Mouse (Mus musculus) adrenal gland, adult (tissue): ENCODE results near the gene Arhgap27.
"Not testable (repeated sequence)": the region's sequence is repeated elsewhere in the genome, so short reads cannot be mapped to it uniquely, and the experiment has no call there.

Experiments
- DNase-seq, 2 experiments: peaks; one replicate each; pipeline ENCODE4 v3.0.0; 2022 to 2023; ENCODE audit warnings: low spot score in 1 of 2; ENCODE audit not compliant: inconsistent age in 2 of 2

The Arhgap27 gene

DNA sequence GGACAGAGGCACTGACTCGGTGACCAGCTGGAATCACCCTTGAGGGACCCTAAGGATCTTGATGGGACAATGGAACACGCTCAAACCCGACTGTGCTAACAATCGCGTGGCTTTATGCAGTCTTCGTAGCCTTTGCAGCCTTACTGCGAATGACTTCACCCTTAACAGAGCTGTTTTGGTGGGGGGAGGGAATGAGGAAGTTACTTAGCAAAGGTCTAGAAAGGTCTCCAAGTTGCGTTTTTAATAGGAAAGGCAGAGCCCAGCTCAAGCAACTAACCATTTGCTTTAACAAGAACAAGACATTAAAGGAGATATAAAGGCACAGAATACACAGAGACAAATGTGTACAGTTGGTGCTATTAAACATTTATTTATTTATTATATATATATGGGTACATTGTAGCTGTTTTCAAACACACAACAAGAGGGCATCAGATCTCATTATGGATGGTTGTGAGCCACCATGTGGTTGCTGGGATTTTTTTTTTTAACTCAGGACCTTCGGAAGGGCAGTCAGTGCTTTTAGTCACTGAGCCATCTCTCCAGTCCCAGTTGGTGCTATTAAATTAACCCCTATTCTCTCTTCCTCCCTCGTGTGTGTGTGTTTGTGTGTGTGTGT lies 53.4 kb downstream of the Arhgap27 start:
- no peak for DNase-seq

DNA sequence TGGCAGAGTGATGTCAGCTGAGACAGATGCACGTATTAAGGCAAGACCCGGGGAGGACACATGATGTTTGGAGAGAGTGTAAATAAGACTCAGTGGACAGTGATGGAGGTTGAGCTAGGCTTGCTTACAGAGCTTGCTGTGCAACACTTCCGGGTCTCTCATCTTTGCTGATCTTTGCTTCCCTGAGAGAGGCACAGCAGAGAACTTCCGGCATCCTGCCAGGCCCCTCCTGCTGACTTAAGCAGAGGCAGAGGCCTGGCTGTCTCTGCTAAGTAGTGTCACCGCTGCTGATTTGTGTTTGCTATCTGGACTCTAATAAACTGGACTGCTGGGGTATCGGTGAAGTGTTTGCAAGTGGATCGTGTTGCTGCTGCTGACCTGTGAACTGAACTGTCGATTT lies 55.6 kb downstream of the Arhgap27 start:
- DNase-seq = peak; percentile 39 to 58

DNA sequence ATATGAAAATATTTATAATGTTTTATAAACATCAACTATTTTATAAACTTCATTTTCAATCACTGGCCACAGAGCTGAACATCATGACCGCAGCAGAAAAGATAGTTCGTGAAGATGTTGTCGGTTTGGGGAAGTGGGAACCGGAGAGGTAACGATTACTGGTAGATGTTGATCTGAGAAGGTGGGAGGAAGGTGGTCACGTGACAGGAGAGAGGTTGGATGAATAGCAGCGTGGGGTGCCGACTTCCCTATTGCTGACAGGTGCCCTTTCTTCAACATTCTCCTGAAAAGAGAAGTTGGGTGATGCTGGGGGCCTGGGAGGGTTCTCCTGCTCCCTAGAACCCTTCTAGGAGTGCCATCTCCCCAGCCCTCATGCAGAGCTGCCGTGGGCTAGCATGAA lies 59.0 kb downstream of the Arhgap27 start:
- DNase-seq = no peak

DNA sequence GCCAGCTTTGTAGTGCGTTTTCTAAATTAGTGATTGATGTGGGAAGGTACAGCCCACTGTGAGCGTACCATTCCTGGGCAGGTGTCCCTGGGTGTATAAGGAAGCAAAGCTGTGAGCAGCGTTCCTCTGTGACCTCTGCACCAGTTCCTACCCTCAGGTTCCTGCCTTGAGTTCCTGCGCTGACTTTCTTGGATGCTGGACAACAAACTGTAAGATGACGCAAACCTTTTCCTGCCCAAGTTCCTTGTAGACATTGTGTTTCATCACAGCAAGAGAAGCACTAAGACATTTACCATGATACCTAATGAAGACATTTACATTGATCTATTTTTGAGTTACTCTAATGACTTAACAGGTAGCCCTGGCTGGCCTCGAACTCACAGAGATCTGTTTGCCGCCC lies 68.7 kb downstream of the Arhgap27 start:
- DNase-seq = no peak

DNA sequence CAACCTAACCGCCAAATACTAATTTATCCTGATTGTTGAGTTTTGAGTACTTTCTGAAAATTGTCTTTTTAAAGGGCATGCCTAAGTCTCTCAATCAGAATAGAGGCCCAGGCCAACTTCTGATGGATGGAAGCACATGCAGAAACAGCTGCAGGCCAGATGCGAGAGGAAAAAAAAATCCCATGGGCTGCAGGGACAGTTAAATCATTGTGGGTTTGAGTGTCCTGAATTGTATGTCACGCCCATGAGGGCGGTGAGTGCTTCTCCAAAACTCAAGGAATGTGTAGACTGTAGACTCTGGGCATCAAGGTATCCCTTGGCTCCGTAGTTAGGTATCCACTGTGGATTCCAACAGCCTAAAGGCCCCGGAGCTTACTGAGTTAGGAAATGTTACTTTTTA lies 69.4 kb downstream of the Arhgap27 start:
- DNase-seq = no peak

DNA sequence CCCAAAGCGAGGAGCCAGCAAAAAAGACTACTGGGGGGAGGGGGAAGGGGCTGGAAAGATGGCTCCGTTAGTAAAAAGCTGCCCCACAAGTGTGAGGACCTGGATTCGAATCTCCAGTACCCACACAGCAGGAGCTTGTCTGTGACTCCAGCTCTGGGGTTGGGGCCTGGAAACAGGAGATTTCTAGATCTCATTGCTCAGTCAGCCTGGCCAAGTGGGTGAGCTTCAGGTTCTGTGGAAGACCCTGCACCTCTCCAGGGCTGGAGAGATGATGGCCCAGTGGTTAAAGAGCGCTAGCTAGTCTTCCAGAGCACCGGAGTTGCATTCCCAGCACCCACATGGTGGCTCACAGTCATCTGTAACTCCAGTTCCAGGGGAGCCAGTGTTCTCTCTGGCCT lies 70.6 kb downstream of the Arhgap27 start:
- DNase-seq = no peak

DNA sequence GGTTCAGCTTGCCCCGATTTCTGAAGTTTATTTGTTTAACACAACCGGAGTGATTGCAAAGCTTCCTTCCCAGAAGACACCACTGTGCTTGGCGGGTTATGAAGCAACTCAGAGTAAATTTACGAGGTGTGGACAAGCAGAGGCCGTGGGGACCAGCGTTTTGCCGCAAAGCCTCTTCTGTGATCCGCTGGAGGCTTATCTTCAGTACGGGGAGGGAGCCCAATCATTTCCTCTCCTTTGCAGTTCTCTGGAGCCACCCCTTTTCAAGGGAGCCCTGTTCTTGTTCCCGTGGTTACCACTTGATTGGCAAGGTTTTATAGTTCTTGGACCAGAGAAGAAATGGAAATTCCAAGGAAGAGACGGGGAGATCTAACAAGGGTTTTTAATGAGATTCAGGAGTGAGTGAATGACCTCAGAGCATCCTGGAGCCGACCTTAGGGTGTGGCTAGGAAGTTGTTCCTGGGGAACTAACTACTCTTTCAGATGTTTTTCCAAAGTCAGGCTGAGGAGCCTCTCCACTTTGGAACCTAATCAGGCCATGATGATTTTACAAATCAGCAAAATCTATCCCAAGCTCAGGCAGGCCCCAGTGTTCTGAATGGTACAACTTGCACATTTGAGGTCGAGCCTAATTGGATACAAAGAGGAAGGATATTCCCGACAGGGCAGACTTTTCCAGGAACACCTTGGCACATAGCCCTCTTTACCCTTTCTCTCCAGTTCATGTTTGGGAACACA lies 71.2 kb downstream of the Arhgap27 start:
- DNase-seq = peak in 1 of 2 experiments; percentile 66

DNA sequence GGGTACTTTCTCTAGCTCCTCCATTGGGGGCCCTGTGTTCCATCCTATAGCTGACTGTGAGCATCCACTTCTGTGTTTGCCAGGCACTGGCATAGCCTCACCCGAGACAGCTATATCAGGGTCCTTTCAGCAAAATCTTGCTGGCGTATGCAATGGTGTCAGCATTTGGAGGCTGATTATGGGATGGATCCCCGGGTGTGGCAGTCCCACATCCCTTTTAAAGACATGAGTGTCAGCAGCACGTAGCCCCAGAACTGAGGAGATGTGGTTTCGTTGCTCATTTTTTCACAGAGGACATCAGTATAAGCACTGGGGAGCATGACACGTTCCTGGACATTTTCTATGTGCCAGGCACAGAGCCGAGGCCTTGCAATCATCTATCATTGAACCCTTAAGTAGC lies 72.7 kb downstream of the Arhgap27 start:
- not testable (repeated sequence) for DNase-seq

DNA sequence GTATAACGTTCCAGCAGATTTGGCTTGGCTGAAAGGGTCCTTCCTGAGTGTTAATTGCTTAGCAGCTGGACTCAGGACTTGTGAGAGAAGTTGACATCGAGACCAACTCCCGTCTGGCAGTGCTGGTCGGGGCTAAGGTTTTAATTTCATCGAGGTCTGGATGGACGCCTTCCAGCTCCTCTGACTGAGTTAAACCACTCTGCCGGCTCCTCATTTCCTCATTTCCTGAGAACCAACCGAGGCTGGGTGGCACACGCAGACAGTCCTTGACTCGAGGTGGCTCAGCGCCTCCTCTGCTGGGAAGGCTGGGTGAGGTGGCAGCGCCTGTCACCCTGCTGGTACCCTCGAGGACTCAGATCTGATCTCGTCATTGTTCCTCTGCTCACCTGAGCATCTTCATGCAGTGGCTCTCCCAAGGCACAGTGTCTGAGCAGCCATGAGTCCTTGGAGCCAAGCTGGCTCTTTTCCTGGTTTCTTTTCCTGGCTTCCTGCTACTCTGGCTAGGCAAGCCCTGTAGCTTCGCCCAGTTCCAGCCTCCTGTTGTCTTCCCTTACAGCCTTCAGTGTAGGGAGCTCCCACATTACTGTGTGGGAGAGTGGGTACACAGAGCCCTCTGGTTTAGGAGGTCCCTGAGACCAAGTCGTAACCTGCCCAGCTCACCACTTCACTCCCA lies 75.1 kb downstream of the Arhgap27 start:
- DNase-seq = peak in 1 of 2 experiments; percentile 47

DNA sequence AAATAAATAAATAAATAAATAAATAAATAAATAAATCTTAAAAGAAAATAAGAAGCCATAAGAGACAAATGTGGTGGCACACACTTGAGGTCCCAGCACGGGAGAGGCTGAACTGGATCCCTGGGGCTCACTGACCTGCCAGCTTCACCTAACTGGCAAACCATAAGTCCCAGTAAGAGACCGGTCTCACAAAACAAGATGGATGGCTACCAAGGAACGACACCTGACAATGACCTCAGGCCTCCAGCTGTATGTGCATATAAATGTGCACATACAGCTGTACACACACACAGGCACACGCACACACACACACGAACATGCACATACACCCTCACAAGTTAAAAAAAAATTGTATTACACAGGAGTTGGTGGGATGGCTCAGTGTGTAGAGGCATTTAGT lies 76.6 kb downstream of the Arhgap27 start:
- no peak for DNase-seq

DNA sequence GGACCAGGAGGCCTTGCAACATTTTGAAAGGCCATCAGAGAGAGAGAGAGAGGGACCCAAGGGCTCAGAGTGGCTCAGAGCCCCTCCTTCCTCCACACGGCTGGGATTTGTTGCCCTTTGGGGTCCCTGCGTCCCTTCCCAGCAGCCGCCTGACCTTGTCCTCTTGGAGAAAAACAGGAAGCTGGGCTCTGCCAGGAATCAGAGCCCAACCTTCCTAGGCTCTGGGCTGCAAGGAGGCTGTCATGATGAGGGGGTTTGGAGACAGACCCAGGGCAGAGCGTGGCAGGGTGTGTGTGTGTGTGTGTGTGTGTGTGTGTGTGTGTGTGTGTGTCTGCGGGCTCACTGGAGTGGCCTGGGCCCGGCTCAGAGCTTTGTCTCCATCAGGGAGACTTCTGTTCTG lies 77.5 kb downstream of the Arhgap27 start:
- peak; percentile 47 to 59 for DNase-seq

DNA sequence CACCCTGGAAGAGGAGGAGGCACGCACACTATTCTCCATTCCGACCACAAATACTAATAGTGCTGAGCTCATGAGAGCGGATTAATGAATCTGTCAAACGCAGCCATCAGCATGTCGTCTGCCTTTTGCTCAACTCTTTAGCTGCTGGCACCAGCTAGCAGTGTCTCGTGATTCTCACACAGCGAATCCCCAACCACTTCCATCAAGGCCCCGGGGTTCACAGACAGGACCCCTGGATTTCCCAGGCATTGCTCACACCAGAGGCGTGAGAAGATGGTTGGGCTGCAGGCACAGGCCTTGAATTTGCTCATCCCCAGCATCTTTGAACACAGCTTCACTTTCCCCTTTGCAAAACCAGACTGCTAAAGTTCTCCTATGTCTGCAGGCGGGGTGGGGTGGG lies 78.2 kb downstream of the Arhgap27 start:
- DNase-seq = no peak

DNA sequence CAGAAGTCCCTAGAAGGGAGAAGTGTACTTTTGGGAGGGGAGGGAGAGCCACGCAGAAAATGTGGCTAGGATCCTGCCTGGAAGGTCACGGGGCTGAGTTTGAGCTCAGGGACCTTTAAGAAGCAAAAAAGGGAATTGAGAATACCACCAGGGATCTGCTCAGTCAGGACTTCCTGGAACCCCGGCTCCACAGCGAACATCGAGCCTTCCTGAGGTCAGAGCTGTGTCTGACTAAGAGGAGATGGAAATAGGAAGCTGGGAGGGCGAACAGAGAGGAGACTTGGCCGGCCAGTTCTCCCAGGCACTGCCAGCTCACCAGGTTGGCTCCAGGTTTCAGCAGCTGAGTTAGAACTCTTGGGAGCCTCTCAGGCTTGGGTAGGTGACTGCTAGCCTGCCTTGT lies 81.7 kb downstream of the Arhgap27 start:
- no peak for DNase-seq
